Mouse (Mus musculus) small intestine, adult 2 months (tissue): ENCODE results near the gene Gpr180.

ENCODE experiments used
- CTCF ChIP-seq: fragments of 200-500 bp; IDR thresholded peaks from 2 replicates; pipeline ENCODE4 v1.5.1; 2012; ENCODE audit warnings: low read depth, mild to moderate bottlenecking, control low read depth, inconsistent platforms, low read length, moderate library complexity, mixed read lengths; ENCODE audit not compliant: insufficient replicate concordance, insufficient read length; ENCODE audit errors: extremely low read depth
- POLR2A ChIP-seq: fragments of 200-500 bp; IDR thresholded peaks from 2 replicates; pipeline ENCODE4 v1.6.1; 2012; ENCODE audit warnings: low read depth, mild to moderate bottlenecking, control low read depth, inconsistent platforms, low read length, moderate library complexity

DNA sequence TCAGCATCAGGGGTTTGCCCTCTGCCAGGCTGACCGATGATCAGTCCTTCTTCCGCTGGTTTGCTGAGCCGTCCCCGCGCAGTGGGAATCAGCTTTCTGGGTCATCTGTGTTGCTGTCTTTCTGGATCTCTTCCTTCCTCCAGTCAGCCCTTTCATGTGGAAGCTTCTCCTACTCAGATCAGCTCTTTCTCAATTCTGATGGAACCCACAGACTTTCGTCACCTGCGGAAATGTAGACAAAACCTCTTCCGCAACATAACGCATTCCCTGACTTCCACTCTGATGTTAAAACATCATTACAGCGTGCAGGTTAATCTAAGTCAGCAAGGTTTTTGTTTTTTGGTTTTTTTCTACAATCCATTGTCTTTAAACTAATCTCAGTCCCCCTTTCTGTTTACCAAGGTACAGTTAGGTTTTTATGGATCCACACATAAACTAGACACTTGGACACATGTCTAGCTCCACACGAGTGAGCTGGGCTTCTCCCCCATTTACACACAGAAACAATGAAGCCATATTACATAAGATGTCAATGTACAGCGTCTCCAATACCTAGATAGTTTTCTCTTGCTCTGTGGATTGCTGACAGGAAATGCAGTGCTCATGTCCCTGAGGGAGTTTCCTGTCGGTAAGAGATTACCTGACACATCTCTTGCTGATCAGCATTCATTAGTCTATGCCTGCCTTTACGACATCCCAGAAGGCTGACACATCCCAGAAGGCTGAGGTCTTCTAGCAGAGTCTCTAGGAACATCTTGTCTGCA is 35.5 kb upstream of the Gpr180 start:
- TF ChIP-seq CTCF (no peak), POLR2A (no peak)
